Mouse (Mus musculus): ENCODE data around the gene Xdh. TPM values are rescaled to one million over a fixed set of nuclear protein-coding genes. Genes with fewer than 3 reads are reported as not detected.

The Xdh gene
- 10 to 100 TPM; 41.3 to 60.9 TPM for total RNA-seq (2021)
- long read RNA-seq, experiment 1, full-length matches to known transcripts, result 31 of 38 reads
- long read RNA-seq, experiment 1, partial matches to known transcripts, result 6 of 38 reads
- long read RNA-seq, experiment 1, other reads (novel, unspliced or antisense), result 1 of 38 reads
- long read RNA-seq, experiment 2, full-length matches to known transcripts, result 18 of 22 reads
- long read RNA-seq, experiment 2, partial matches to known transcripts, result 3 of 22 reads
- long read RNA-seq, experiment 2, other reads (novel, unspliced or antisense), result 1 of 22 reads

DNA sequence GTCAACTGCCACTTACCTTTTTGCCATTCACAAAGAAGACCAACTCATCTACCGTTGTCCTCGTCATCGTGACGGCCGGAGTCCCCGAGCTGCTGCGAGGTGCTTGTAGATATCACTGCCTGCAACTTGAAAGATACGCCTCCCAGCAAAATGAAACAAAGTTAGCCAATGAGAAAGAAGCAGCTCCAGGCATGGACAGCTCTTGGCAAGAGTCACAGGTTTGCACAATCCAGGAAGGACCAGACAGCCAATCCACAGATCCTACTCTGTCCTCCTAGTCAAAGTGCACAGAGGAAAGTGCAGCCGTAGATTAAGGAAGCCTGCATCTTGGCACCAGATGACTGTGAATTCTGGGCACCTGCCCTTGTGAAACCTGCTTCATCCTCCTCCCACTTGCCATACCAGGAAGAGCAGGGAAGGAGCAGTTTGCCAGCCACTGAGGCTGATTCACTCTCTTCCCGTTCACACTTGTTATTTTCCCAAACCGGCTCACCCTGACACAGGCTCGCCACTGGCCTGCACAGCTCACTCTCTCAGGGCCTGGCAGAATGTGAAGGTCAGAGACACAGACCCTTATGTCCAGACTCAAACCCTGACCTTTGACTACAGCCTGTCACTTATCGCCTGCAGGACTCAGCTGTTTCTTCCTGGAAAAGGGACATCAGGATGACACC is at the start of gene Xdh:
TSS of gene Xdh (minus strand) at position 135 of the 674 bp plus-strand sequence.
- DNase-seq (ENCODE audit: low spot score), result peak; percentile 77

DNA sequence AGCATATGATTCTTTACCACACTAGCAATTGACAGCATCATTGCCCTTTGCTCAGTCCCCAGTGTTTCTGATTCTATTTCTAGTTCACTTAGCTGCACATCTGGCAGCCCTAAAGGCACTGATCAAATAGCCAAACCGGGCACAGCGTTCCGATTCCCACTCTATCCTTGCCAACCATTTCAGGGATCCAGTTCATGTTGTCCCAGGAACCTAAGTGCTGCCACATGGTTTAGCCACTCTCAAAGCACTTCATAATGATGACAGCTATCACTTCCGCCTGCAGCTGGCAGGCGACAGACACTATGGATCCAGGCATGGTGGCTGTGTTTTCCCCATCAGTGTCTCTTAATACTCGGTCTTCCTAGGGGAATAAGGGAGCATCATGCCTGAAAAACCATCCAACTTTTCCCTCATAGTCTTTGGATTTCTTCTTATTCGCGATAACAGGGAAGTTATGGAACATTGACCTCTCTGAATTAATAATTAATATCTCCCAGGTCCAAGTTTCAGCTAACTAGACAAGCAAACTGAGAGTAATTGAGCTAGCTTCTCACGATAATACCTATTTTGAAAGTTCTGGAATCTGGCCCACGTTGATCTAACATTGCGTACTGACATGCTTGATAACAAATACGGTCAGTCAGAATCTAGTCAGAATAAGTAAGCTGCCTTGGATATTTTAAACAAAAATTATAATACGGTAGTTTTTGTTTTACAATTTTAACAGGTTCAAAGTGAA is 46.1 kb upstream of the Xdh start:
- DNase-seq (ENCODE audit: low spot score), result no peak

DNA sequence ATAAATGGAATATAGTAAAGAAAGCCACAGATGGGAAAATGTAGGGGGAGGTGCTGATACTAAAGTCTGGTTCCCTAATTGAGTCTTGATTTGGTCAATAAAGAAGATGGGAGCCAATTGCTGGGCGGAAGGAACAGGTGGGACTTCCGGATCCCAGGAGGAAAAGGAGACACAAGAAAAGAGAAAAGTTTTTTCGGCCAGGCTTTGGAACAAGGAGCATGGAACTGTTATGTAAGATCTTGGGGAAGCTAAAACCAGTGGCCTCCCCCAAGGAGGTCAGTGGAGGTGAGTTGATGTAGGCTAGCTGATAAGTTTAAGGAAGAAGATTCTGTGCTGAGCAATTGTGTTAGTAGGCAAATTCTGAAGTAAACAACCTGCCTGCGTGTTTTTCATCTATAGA is 41.3 kb upstream of the Xdh start:
- no peak for DNase-seq (ENCODE audit: low spot score)

DNA sequence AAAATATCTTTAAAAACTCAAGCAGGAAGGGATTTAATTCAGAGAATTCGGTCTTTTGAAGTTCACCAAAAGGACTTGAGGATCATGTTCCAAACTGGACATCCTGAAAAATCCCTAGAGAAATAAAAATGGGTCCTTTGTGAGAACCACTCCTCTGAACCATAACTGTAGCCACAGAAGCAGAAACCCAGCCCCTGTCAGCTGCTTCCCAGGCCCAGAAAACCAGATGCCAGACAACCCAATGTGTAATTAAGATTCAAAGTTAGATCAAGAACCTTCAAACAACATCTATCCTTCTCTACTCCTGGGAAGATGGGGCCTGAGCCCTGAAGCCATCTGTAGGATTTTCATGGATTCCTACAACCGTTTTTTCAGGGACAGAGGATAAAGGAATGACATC is 36.6 kb upstream of the Xdh start:
- DNase-seq (ENCODE audit: low spot score), result no peak

DNA sequence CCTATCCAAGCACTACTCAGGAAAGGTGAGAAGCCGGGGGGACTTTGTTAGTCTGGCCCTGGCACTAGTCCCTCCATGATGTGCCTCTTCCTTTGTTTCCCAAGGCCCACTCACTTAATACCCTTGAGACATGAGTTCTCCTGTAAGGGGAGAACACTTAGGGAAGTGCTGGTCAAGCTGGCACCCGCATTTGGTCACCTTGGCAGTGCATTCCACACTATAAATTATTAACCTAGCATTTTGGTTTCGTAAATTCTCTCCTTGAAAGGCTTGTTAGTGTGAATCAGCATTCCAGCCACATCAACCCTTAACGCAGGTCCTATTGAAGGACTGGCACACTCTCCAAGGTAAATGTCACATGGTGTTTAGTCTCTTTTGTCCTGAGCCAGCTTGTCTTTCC is 35.9 kb upstream of the Xdh start:
- DNase-seq (ENCODE audit: low spot score), result no peak

DNA sequence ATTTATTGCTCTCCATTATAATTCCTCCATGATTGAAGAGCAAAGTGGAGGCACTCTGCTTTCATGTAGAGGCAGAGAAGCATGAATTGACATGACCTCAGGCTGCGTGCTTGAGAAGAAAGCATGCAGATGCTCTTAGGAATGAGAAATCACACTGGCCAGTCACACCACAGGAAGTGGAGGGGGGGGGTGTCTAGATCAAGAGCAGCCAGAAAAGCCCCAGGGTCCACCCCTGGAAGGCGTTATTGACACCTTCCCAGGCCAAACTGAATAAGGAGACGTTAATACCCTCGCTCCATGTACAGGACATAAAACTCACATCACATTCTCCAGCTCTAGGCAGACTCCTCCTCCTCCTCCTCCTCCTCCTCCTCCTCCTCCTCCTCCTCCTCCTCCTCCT is 34.5 kb upstream of the Xdh start:
- no peak for DNase-seq (ENCODE audit: low spot score)

DNA sequence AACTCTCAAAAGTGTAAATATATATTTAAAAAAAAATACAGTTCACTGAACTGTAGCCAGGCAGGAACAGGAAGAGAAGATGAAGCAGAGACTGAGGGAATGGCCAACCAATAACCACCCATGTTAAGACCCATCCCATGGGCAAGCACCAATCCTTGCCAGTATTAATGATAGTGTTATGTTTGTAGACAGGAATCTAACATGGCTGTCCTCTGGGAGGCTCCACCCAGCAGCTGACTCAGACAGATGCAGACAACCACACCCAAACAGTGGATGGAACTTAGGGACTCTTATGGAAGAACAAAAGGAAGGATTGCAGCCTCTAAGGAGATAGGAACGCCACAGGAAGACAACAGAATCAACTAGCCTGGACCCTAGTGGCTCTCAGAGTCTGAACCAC is 32.9 kb upstream of the Xdh start:
- no peak for DNase-seq (ENCODE audit: low spot score)

DNA sequence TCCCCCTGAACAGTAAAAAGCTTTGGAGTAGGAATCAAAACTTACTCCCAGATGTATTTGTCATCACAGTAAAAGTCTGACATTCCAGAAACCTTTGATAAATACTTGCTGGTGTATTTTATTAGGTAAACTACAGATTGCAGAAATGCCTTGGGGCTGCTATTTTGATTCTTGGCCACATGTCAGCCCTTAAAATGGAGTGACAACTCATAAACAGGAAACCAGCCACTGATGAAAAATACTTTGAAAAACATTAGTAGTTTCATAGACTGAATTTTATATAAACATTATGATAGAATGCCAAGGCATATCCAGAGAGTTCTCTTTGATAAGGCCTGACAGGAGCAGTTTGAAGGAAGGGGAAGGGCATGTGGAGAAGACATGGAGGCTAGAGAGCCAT is 26.1 kb upstream of the Xdh start:
- no peak for DNase-seq (ENCODE audit: low spot score)

DNA sequence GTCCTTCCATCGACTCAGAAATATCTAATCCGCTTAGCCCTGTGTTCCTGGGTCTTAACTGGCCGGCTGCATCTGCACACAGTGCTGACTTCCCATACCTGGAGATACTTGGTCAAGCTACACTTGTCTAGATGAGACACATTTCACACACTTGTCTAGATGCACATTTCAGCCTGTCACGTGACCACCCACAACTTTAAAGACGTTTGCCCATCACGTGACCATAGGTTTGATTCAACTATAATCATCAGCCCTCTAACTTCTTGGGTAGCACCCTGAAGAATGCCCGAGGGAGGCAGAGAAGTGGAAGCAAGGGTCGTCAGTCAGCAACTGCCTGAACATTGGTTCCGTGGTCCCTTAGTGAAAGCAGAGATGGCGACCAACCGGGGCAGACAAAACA is 22.7 kb upstream of the Xdh start:
- no peak for DNase-seq (ENCODE audit: low spot score)

DNA sequence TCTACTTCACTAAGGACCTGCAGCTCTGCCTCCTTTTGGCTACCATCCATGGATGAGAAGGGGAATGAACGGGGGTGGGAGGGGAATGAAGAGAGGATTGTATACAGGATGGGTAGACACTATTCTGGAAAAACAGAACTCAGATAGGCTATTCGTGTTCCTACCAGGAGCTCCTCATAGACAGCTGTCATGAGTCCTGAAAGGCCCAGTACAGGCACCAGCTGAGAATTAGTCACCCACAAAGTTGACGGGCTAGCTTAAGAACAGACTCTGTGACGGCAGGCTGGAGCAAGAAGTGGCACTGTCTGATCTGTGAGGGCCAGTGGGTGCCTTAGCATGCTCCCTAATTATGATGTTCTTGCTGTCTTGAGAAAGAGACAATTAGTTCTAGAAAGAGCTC is 21.3 kb upstream of the Xdh start:
- no peak for DNase-seq (ENCODE audit: low spot score)

DNA sequence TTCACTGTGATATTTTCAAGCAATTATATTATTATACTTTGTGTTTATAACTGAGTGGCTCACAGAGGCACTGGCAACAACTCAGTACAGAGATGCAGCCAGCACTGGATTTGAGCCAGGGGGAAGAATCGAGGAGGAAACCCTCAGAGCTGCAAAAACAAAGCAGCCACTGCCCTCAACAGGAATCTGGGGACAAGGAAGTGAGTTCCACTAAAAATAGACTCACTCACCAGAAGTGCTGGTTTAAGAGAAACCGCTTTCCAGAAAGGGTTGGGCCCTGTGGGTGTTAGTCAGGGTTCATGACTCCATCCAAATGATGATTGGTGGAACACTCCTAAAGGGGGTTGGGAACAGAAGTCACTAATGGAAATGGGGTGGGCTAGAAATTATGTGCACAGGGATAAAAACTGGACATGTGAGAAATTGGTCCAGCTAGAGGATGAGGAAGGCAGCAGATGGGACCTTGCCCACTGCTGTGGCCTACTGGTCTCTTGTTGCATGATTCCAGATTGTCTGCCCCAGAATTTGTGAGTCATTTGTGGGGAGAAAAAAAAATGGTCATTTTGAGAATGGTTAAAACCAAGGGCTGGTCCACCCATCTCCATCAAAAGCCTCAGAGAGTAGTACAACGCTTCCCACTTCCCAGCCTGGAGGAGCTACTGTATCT is 20.5 kb upstream of the Xdh start:
- DNase-seq (ENCODE audit: low spot score), result peak; percentile 86

DNA sequence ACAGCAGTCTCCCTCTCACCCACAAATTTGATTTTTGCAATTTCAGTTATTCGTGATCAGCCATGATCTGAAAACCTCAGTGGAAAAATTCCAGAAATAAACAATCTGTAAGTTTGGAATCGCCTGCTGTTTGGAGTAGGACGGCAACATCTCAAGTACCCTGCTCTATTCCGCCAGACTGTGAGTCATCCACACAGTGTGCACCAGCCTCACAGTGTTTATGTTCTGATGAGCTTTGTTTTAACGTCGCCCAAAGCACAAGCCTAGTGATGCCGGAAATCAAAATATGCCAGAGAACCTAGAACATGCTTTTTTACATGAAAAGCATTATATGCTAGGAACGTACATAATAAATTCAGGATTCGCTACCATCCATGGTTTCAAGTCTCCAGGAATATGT is 14.9 kb upstream of the Xdh start:
- no peak for DNase-seq (ENCODE audit: low spot score)

DNA sequence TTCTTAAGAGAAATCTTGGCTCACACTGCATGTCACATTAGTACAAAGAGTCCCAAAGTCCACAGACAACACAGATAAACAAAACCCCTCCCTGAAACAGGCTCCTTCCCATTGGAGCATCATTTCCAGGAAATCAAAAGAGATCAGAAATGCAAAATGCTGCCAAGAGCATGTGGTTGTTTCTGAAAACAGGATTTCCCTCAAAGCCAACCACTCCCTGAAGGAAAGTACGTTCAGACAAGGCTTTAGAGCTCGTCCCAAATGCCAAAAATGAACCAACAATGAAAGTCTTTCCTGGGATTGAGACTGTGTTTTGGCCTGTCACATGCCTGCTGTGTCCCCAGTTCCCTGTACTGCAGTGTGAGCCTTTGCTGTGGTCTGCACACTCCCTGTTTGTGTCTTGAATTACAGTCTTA is 12.6 kb upstream of the Xdh start:
- DNase-seq (ENCODE audit: low spot score), result peak; percentile 59

DNA sequence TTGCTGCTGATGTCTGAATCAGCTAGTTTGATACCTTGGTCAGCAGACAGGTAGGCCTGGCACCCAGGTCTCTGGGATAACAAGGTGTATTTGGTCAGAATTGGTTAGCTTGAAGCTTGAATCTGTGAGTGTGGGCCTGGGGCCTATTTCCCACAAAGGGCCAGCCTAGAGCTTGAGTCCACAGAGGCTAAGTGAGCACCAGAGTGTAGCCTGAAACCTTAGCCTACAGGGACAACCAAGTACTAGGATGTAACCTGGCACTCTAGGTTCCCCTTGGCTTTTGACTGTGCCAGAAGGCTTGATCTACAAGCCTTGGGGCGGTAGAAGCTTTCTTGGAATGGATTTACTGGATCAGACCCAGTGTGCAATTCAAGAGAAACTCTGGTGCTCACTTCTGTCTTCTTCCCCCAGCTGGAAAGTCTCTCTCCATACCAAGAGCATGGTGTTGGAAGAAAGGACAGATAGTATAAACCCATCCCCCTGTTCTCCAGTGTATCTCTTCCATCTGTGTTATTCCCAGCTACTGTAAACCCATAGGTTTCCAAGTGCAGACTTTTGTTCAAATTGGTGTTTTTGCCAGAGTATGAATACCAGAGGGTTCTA is 11.9 kb upstream of the Xdh start:
- peak; percentile 23 for DNase-seq (ENCODE audit: low spot score)

DNA sequence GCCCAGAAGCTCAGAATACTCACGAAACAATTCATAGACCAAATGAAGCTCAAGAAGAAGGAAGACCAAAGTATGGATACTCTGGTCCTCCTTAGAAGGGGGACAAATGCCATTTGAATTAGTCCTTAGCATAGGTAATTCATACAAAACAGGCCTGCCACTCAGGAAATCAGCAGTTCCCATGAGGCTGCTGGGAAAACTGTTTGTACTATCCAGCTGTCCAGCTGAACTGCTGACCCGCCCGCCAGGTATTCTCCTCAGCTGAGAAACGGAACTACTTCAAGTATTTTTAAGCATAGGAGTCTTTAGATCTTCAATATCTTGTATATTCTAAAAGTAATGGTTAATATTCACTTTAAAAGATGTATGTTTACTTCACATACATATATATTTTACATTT is 10.7 kb upstream of the Xdh start:
- DNase-seq (ENCODE audit: low spot score), result no peak

DNA sequence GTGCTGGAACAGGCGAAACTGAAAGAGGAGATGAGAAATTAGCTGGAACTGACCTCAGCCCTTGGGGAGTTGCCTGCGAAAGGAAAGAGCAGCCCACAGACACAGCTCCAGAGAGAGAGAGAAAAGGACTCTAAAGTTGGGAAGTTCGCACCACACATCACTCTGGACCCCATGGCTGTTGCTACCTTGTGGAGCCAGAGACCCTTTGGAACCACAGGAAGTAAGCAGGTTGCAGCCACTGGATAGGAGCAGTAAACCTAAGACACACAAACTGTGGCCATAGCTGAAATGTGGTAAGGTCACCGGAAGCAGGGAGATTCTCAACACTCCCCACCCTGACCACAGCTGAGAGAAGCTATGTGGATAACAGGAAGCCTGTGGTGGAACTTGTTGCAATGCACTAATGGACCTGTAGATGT is 2.1 kb upstream of the Xdh start:
- peak; percentile 49 for DNase-seq (ENCODE audit: low spot score)

DNA sequence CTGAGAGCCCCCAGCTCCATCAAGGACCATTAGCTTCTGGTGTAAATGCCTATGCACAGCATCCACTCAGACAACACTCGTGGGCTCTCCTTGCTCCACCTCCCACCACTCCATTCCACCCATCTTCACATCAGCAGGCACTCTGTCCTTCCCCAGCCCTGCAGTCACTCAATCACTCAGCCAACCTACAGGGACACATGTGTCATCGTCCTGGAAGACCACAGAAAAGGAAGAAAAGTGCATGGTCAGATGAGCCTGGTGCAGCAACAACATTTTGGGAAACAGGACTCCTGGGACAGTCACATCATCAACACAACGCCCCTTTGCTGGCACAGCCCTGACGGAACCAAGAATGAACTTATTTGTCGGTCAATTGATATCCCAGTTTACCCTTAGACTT is 974 bp upstream of the Xdh start:
- no peak for DNase-seq (ENCODE audit: low spot score)

DNA sequence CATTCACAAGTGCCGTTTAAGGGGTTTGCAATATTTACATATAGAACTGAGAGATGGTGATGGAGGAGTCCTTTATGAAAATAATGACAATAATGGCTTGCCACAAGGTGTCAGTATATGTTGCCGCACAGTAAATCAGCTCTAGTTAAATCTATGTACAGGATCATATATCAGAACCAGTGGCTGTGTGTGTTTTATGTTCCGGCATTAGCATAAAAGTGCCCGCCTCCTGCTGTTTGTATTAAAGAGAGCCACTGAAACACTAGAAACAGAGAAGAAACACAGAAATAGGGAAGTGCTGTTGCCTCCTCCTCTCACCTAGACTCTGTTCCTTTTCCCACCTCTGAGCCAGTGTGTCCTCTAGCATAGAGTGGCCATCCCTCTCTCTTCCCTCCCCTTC is 498 bp downstream of the Xdh start:
- no peak for DNase-seq (ENCODE audit: low spot score)

DNA sequence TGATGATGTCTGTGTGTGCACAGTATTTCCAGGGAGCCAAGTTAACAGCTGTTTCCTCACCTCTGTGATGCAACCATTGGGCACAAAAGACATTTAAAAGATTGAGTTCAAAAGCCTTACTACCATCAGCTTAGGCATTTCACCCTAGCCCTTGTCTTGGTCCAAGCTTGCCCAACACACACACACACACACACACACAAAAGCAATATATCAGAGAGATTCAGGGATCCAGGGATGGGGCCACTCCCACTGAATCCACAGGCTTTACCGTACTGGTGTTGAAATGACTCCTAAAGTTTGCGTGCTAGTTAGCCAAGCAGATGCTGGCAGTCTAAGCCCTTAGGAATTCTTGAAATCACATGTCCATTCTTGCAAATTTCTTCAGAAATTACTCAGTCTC is 1.2 kb downstream of the Xdh start:
- no peak for DNase-seq (ENCODE audit: low spot score)

DNA sequence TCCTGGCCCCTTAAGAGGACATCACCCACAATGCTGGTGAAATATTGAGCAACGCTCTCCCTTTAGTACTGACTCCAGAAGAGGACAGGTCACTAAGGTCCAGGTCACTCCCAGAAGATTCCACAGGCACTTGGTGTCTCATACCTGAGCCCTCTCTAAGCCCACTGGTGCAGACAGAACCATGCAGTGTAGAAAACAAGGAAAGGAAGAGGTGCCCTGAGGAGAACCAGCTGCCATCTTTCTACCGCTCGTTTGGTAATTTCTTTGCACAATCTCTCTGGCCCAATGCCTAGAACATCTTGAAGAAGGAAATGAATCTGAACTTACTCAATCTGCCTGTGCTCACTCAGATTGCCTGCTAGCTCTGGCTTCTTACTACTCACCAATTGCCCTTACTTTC is 2.0 kb downstream of the Xdh start:
- peak; percentile 80 for DNase-seq (ENCODE audit: low spot score)

DNA sequence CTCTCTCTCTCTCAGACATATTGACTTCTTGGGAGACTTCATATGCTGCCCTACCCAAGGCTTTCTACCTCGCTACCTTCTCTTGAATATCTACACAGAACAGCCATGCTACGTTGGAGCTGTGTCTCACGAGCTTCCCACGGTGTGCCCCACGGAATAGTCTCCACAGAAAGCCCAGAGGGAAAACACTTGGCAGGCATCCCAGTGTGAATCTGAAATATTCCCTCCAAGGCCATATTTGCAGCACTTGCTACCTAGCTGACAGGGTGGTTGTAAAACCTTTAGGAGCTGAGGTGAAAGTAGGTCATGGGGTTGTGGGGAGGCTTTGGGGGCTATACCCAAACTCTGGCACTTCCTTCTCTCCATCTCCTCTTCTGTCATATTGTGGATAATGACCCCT is 3.1 kb downstream of the Xdh start:
- peak; percentile 33 for DNase-seq (ENCODE audit: low spot score)

DNA sequence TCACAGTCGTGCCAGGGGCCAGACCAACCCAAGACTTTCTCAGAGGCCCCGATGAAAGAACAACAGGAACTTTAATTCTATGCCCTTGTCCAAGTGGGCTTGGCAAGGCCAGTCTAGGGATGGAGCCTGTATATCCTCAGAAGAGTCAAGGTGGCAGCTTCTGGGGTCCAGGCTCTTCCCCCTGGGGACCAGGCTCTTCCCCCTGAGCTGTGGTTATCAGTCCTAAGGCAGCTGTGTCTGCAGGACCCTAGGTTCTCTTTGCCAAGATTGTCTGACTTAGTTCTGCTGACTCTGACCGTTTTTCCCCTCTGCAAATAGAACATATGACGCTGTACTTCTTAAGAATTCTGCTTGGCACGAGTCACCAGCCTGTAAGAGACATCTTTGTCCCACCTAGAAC is 5.3 kb downstream of the Xdh start:
- DNase-seq (ENCODE audit: low spot score), result no peak

All from gastrocnemius, adult 18-20 months (tissue).